Mouse (Mus musculus): ENCODE data around the gene Ap1m1. TPM values are rescaled to one million over a fixed set of nuclear protein-coding genes. Genes with fewer than 3 reads are reported as not detected.

The Ap1m1 gene
- polyA plus RNA-seq, 1 experiment, result 47.4 TPM

DNA sequence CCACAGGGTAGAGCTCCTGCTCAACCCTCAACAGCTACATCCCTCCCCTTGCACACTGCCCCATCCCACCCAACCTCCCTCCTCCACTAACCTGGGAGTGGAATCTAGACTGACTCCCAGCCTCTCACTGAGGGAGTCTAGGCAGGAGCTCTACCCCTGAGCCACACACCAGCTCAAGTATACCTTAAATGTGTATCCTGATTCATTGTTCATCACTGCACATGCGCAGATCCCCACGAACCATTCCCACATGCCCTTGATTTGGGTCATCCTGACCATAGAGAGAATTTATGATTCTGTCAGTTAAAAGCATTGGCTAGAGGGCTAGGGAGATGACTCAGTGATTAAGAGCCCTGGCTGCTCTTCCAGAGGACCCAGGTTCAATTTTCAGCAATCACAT is 22.9 kb downstream of the Ap1m1 start:
- H3K27ac ChIP-seq (ENCODE audit: insufficient read depth, low read depth, low read length), result no peak overlapping the region
- WGBS, result 94% methylated on average over 2 of the region's 2 CpGs
- no peak for TF ChIP-seq POLR2A (IDR thresholded peaks at IDR 0.05; ENCODE audit: low read depth, low read length)
- TF ChIP-seq CTCF (IDR thresholded peaks at IDR 0.05; ENCODE audit: extremely low read depth, insufficient read length, insufficient replicate concordance, low read depth, low read length), result no peak
- H3K4me3 ChIP-seq (ENCODE audit: low read depth, low read length), result no peak overlapping the region
- H3K4me1 ChIP-seq (ENCODE audit: control insufficient read depth, insufficient read depth, insufficient read length, low read length), result peaks cover 2% of the 10 kb centered on the region; the same call in 1 of the 2 replicates
- H3K27me3 ChIP-seq (ENCODE audit: control insufficient read depth, insufficient read depth, low read length), result no peaks in the 10 kb centered on the region
- H3K36me3 ChIP-seq (ENCODE audit: control insufficient read depth, insufficient read depth, low read length), result no peaks in the 10 kb centered on the region

DNA sequence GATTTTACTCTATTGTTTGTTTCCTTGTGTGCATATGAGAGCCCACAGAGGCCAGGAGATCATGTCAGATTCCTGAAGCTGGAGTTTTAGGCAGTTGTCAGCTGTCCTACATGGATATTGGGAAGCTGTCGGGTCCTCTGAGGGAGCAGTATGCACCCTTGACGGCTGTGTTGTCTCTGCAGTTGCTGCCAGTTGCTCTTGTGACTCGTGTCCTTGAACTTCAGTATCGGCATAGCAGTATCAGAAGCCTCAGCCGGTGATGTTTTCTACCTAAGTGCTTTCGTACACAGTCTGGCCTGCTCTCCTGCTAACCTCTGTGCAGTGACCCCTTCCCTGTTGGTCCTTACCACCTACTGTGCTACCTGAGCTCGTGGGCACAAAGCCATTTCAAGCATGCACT is 23.6 kb downstream of the Ap1m1 start:
- Histone ChIP-seq H3K4me1 (ENCODE audit: control insufficient read depth, insufficient read depth, insufficient read length, low read length) (peaks cover 2% of the 10 kb centered on the region; the same call in 1 of the 2 replicates), H3K27ac (ENCODE audit: insufficient read depth, low read depth, low read length) (no peak overlapping the region), H3K36me3 (ENCODE audit: control insufficient read depth, insufficient read depth, low read length) (no peaks in the 10 kb centered on the region), H3K27me3 (ENCODE audit: control insufficient read depth, insufficient read depth, low read length) (no peaks in the 10 kb centered on the region), H3K4me3 (ENCODE audit: low read depth, low read length) (no peak overlapping the region)
- no peak for TF ChIP-seq CTCF (IDR thresholded peaks at IDR 0.05; ENCODE audit: extremely low read depth, insufficient read length, insufficient replicate concordance, low read depth, low read length)
- TF ChIP-seq POLR2A (IDR thresholded peaks at IDR 0.05; ENCODE audit: low read depth, low read length), result no peak
- WGBS, result 55% methylated on average over 7 of the region's 7 CpGs

DNA sequence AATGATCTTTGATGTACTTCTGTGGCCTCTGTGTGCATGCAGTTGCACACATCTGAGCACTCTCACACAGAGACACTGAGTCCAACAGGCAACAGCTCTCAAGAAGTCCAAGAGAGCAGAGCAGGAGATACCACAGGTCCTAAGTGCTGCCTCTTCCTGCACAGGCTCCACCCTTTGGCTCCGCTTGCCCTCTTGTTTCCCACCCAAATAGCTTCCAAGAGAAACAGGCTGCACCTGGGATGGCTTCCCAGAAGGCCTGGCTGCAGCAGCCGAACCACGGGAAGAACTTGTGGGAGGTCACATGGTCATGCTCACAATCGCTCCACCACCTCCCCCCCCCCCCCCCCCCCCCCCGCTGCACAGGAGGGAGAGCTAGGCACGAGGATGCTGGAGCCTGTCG is 25.5 kb downstream of the Ap1m1 start:
- Histone ChIP-seq H3K4me3 (ENCODE audit: low read depth, low read length) (no peak overlapping the region), H3K36me3 (ENCODE audit: control insufficient read depth, insufficient read depth, low read length) (no peaks in the 10 kb centered on the region), H3K27ac (ENCODE audit: insufficient read depth, low read depth, low read length) (no peak overlapping the region), H3K4me1 (ENCODE audit: control insufficient read depth, insufficient read depth, insufficient read length, low read length) (peaks cover 2% of the 10 kb centered on the region; the same call in 1 of the 2 replicates), H3K27me3 (ENCODE audit: control insufficient read depth, insufficient read depth, low read length) (no peaks in the 10 kb centered on the region)
- no peak for TF ChIP-seq CTCF (IDR thresholded peaks at IDR 0.05; ENCODE audit: extremely low read depth, insufficient read length, insufficient replicate concordance, low read depth, low read length)
- no peak for TF ChIP-seq POLR2A (IDR thresholded peaks at IDR 0.05; ENCODE audit: low read depth, low read length)
- 26% methylated on average over 6 of the region's 7 CpGs for WGBS

DNA sequence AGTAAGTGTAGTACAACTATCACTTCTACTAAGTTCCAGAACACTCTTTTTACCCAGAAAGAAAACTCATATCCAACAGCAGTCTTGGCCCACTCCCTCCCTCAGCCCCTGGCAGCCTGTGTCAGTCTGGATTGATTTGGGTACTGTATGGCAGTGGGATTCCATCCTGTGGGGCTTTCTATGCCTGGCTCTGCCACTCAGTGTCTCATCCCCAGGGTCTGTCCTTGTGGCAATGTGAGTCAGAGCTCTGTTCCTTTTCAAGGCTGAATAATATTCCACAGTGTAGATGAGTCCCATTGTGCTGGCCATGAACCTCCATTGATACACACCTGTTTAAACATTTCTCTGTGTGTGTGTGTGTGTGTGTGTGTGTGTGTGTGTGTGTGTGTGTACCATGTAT is 26.9 kb downstream of the Ap1m1 start:
- H3K27me3 ChIP-seq (ENCODE audit: control insufficient read depth, insufficient read depth, low read length), result no peaks in the 10 kb centered on the region
- H3K36me3 ChIP-seq (ENCODE audit: control insufficient read depth, insufficient read depth, low read length), result no peaks in the 10 kb centered on the region
- no peak overlapping the region for H3K4me3 ChIP-seq (ENCODE audit: low read depth, low read length)
- H3K4me1 ChIP-seq (ENCODE audit: control insufficient read depth, insufficient read depth, insufficient read length, low read length), result peaks cover 2% of the 10 kb centered on the region
- no peak overlapping the region for H3K27ac ChIP-seq (ENCODE audit: insufficient read depth, low read depth, low read length)
- TF ChIP-seq POLR2A (IDR thresholded peaks at IDR 0.05; ENCODE audit: low read depth, low read length) (no peak), CTCF (IDR thresholded peaks at IDR 0.05; ENCODE audit: extremely low read depth, insufficient read length, insufficient replicate concordance, low read depth, low read length) (no peak)

DNA sequence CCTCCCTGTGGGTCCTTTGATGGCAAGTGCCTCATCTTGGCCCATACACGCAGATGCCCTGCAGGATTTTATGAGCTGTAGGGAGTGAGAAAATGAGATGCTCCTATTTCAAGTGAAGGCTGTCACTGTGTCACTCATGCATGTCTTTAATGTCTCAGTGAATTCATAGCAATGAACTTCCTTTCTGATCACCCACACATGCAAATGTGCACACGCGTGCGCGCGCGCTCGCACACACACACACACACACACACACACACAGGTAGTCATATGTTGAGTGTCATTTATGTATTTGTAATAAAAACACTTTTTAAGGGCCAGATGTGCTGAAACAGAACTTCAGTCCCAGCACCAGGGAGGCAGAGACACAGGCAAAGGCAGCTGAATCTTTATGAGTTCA is 27.3 kb downstream of the Ap1m1 start:
- H3K27ac ChIP-seq (ENCODE audit: insufficient read depth, low read depth, low read length), result no peak overlapping the region
- TF ChIP-seq CTCF (IDR thresholded peaks at IDR 0.05; ENCODE audit: extremely low read depth, insufficient read length, insufficient replicate concordance, low read depth, low read length) (no peak), POLR2A (IDR thresholded peaks at IDR 0.05; ENCODE audit: low read depth, low read length) (no peak)
- no peaks in the 10 kb centered on the region for H3K36me3 ChIP-seq (ENCODE audit: control insufficient read depth, insufficient read depth, low read length)
- H3K27me3 ChIP-seq (ENCODE audit: control insufficient read depth, insufficient read depth, low read length), result no peaks in the 10 kb centered on the region
- H3K4me1 ChIP-seq (ENCODE audit: control insufficient read depth, insufficient read depth, insufficient read length, low read length), result peaks cover 2% of the 10 kb centered on the region
- H3K4me3 ChIP-seq (ENCODE audit: low read depth, low read length), result no peak overlapping the region
- WGBS, result 97% methylated on average over 8 of the region's 8 CpGs

DNA sequence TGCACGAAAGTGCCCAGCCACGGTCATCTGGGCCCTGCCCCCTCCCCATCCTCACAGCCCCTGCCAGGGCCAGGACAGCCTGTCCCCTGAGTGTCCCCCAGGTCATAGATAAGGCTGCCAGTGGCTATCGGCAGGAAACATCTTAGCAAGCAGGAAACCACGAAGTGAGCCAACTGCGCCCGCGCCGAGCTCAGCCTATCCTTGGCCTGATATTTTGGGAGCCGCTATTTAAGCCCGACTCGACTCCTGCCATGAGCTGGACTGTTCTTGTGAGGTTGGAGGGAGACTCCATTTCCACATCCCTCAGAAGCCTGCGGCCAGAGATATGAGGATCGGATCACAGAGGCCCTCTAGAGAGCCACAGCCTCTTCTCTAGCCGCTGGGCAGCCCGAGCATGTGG is 28.5 kb downstream of the Ap1m1 start:
- 64% methylated on average over 15 of the region's 15 CpGs for WGBS
- Histone ChIP-seq H3K36me3 (ENCODE audit: control insufficient read depth, insufficient read depth, low read length) (no peaks in the 10 kb centered on the region), H3K4me1 (ENCODE audit: control insufficient read depth, insufficient read depth, insufficient read length, low read length) (peaks cover 2% of the 10 kb centered on the region), H3K4me3 (ENCODE audit: low read depth, low read length) (no peak overlapping the region), H3K27me3 (ENCODE audit: control insufficient read depth, insufficient read depth, low read length) (no peaks in the 10 kb centered on the region), H3K27ac (ENCODE audit: insufficient read depth, low read depth, low read length) (peak overlapping the region; percentile 60)
- TF ChIP-seq POLR2A (IDR thresholded peaks at IDR 0.05; ENCODE audit: low read depth, low read length) (no peak), CTCF (IDR thresholded peaks at IDR 0.05; ENCODE audit: extremely low read depth, insufficient read length, insufficient replicate concordance, low read depth, low read length) (no peak)

DNA sequence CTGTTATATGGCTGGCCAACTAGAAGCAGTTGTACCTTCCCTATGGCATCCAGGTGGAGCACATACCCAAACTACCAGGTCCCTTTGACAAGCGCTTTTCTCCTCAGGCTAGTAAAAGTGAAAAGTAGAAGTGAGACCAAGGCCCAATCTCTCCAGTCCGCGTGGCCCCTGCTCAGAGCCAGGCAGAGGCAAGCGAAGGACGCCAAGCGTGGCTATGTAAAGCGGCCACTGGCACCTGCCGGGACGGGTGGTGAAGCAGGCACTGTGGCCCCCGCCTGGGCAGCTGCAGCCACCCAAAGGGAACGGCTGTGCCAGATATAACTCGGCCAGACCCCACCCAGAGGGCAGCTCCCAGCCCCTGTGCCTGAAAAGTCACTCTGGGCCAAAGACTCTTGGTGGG is 30.8 kb downstream of the Ap1m1 start:
- H3K36me3 ChIP-seq (ENCODE audit: control insufficient read depth, insufficient read depth, low read length), result no peaks in the 10 kb centered on the region
- TF ChIP-seq POLR2A (IDR thresholded peaks at IDR 0.05; ENCODE audit: low read depth, low read length) (no peak), CTCF (IDR thresholded peaks at IDR 0.05; ENCODE audit: extremely low read depth, insufficient read length, insufficient replicate concordance, low read depth, low read length) (no peak)
- no peaks in the 10 kb centered on the region; the same call in 1 of the 2 replicates for H3K4me1 ChIP-seq (ENCODE audit: control insufficient read depth, insufficient read depth, insufficient read length, low read length)
- H3K27ac ChIP-seq (ENCODE audit: insufficient read depth, low read depth, low read length), result no peak overlapping the region
- no peak overlapping the region for H3K4me3 ChIP-seq (ENCODE audit: low read depth, low read length)
- WGBS, result 88% methylated on average over 12 of the region's 12 CpGs
- H3K27me3 ChIP-seq (ENCODE audit: control insufficient read depth, insufficient read depth, low read length), result no peaks in the 10 kb centered on the region

Measured in small intestine, adult 2 months (tissue).